Comparison of ENCODE assay signal across 30 mouse cellular contexts in genomic region chr9:77484751-77485150, GRCm38 (mm10). TPM values are rescaled to one million over a fixed set of nuclear protein-coding genes. Genes with fewer than 3 reads are reported as not detected.
A peak's percentile ranks its signal among the peaks of the same experiment; 100 is the strongest.
DNase-seq lines count a peak whose midpoint lies in the region; ATAC-seq lines count a peak whose summit lies in the region.
"Had no signal": no experiment of that assay in that cellular context is flagged by ENCODE, and none has a peak within 500 bp of the region (broad histone marks: within the 10 kb centered on the region; RNA-seq: fewer than 3 reads in every experiment).

No protein-coding gene starts in this region.

- ATAC-seq in forebrain, embryonic 11.5 days (replicated peaks; ENCODE audit: low FRiP score) = no peak
- ATAC-seq in forebrain, embryonic 14.5 days = no peak
- no peak for ATAC-seq in megakaryocyte, adult 5-6 weeks (ENCODE audit: poor library complexity, severe bottlenecking)
- ATAC-seq: CD4-positive, CD25-positive, alpha-beta regulatory T cell, adult 4 months; forebrain, embryonic 13.5 days; forebrain, postnatal 0 days; hindbrain, postnatal 0 days; inflammation-experienced regulatory T-cells, adult 6 months; intestine, embryonic 16.5 days had no signal

- H3K9me3 ChIP-seq in forebrain, embryonic 11.5 days (ENCODE audit: control insufficient read depth, low read length) = no peaks in the 10 kb centered on the region
- no peaks in the 10 kb centered on the region for H3K9me3 ChIP-seq in forebrain, embryonic 14.5 days (replicated peaks; ENCODE audit: control insufficient read depth, low read length)
- H3K9me3 ChIP-seq: embryonic facial prominence, embryonic 10.5 days; embryonic facial prominence, embryonic 13.5 days; forebrain, embryonic 13.5 days; heart, embryonic 10.5 days; heart, embryonic 13.5 days had no signal

- no peaks in the 10 kb centered on the region for H3K27me3 ChIP-seq in forebrain, embryonic 11.5 days (ENCODE audit: control insufficient read depth, insufficient read depth, low read length)
- H3K27me3 ChIP-seq in forebrain, embryonic 14.5 days (replicated peaks; ENCODE audit: control insufficient read depth, insufficient read depth, low read length) = no peaks in the 10 kb centered on the region
- H3K27me3 ChIP-seq: embryonic facial prominence, embryonic 13.5 days; forebrain, embryonic 13.5 days; heart, embryonic 13.5 days had no signal

- WGBS in forebrain, embryonic 11.5 days = 89% methylated on average over 10 of the region's 10 CpGs
- 94% methylated on average over 10 of the region's 10 CpGs for WGBS in forebrain, embryonic 14.5 days

- peak; percentile 25 for DNase-seq in forebrain, embryonic 11.5 days (ENCODE audit: low spot score)
- no peak for DNase-seq in forebrain, embryonic 14.5 days (ENCODE audit: low spot score)
- peak; percentile 1 for DNase-seq in thymus, postnatal 14 days
- no peak for DNase-seq in thymus, postnatal 10 days (ENCODE audit: low spot score in 2 of 2)
- DNase-seq in adrenal gland, postnatal 14 days = peak; percentile 65
- DNase-seq in skeletal muscle tissue, adult 2 months (ENCODE audit: low read depth, low spot score) = peak; percentile 8
- DNase-seq in cerebellum, adult 9-10 months = no peak
- DNase-seq: cerebellum, adult 11 months; cerebellum, adult 2 months; cerebellum, postnatal 10 days; cerebellum, postnatal 36 days; embryo, embryonic 11 days; forebrain, postnatal 0 days; gastrocnemius, adult 2 months; gastrocnemius, postnatal 14 days; heart, adult 2 months; heart, postnatal 14 days; heart, postnatal 4 days had no signal

- H3K4me3 ChIP-seq in forebrain, embryonic 11.5 days (ENCODE audit: low read depth, low read length) = no peak overlapping the region
- no peak overlapping the region for H3K4me3 ChIP-seq in forebrain, embryonic 14.5 days (ENCODE audit: low read depth, low read length)
- H3K4me3 ChIP-seq: embryonic facial prominence, embryonic 10.5 days; embryonic facial prominence, embryonic 13.5 days; erythroblast, embryonic 14.5 days; forebrain, embryonic 13.5 days; gastrocnemius, adult 2 months; heart, adult 2 months; heart, embryonic 10.5 days; heart, embryonic 13.5 days had no signal

- H3K9ac ChIP-seq in forebrain, embryonic 11.5 days (ENCODE audit: low read length) = no peak overlapping the region
- H3K9ac ChIP-seq in forebrain, embryonic 14.5 days (ENCODE audit: low read length) = no peak overlapping the region
- H3K9ac ChIP-seq: embryonic facial prominence, embryonic 13.5 days; forebrain, embryonic 13.5 days; forebrain, postnatal 0 days; heart, embryonic 13.5 days; hindbrain, embryonic 14.5 days had no signal

- H3K4me1 ChIP-seq in forebrain, embryonic 11.5 days (replicated peaks; ENCODE audit: control insufficient read depth, insufficient read depth, low read length) = peaks cover 16% of the 10 kb centered on the region
- H3K4me1 ChIP-seq in forebrain, embryonic 14.5 days (ENCODE audit: control insufficient read depth, insufficient read depth, low read length) = peaks cover 18% of the 10 kb centered on the region

- no peaks in the 10 kb centered on the region for H3K36me3 ChIP-seq in forebrain, embryonic 11.5 days (ENCODE audit: control insufficient read depth, insufficient read depth, low read length)
- no peaks in the 10 kb centered on the region for H3K36me3 ChIP-seq in forebrain, embryonic 14.5 days (ENCODE audit: control insufficient read depth, insufficient read depth, low read length)
- H3K36me3 ChIP-seq: embryonic facial prominence, embryonic 10.5 days; embryonic facial prominence, embryonic 13.5 days; heart, embryonic 10.5 days; heart, embryonic 13.5 days had no signal

- H3K27ac ChIP-seq in forebrain, embryonic 11.5 days (ENCODE audit: low read depth, low read length) = no peak overlapping the region
- no peak overlapping the region for H3K27ac ChIP-seq in forebrain, embryonic 14.5 days (ENCODE audit: low read depth, low read length)
- H3K27ac ChIP-seq: embryonic facial prominence, embryonic 10.5 days; embryonic facial prominence, embryonic 13.5 days; forebrain, embryonic 13.5 days; gastrocnemius, adult 2 months; heart, adult 2 months; heart, embryonic 10.5 days; heart, embryonic 13.5 days; hindbrain, embryonic 14.5 days; hindbrain, postnatal 0 days had no signal

- H3K4me2 ChIP-seq in forebrain, embryonic 11.5 days (ENCODE audit: low read depth, low read length, severe bottlenecking) = no peak overlapping the region
- no peak overlapping the region for H3K4me2 ChIP-seq in forebrain, embryonic 14.5 days (ENCODE audit: low read length)
- H3K4me2 ChIP-seq: embryonic facial prominence, embryonic 13.5 days; forebrain, embryonic 13.5 days; heart, embryonic 13.5 days; hindbrain, embryonic 14.5 days had no signal

RNA-seq across cellular contexts. Expression of gene Lrrc1, which starts 59.9 kb away (rescaled TPM):
- 20.8 and 22.9 TPM in 2 replicates for polyA plus RNA-seq in forebrain, embryonic 11.5 days (2014; fragmentation: Nextera tagmentation; extraction: Ambion mirVana)
- 8.2 and 10.6 TPM in 2 replicates for polyA plus RNA-seq in forebrain, embryonic 14.5 days (2014; fragmentation: Nextera tagmentation; extraction: Ambion mirVana)
- 11.3 and 16.6 TPM in 2 replicates for total RNA-seq in adrenal gland, postnatal 14 days (2021)
- 1.8 and 3.9 TPM in 2 replicates for total RNA-seq in megakaryocyte, adult 5-6 weeks (2015)
- total RNA-seq in megakaryocyte, adult 5-6 weeks (2017) = 1.7 and 5.0 TPM in 2 replicates

Comparison
In these comparisons a context has a peak if more than half of its experiments do, and no peak if none do; other contexts are left out.
1. DNase-seq: peak in forebrain, embryonic 11.5 days (single experiment), thymus, postnatal 14 days (single experiment), adrenal gland, postnatal 14 days (single experiment) and skeletal muscle tissue, adult 2 months (single experiment); none in forebrain, embryonic 14.5 days (single experiment), thymus, postnatal 10 days (0 of 2) and cerebellum, adult 9-10 months (single experiment).